Mouse (Mus musculus) liver, embryonic 13.5 days (tissue): ENCODE results near the gene Wdr20. TPM values are rescaled to one million over a fixed set of nuclear protein-coding genes. Genes with fewer than 3 reads are reported as not detected.
"Not testable (repeated sequence)": the region's sequence is repeated elsewhere in the genome, so short reads cannot be mapped to it uniquely, and the experiment has no call there.

ENCODE experiments used
- ATAC-seq: fragments of 200-750 bp; cut with Nextera tagmentation; 2 replicates; pipeline ENCODE4 v1.8.0; 2017; ENCODE audit warnings: low read depth, mild to moderate bottlenecking, moderate number of reproducible peaks, moderate library complexity
- DNase-seq: peaks from one replicate; pipeline ENCODE4 v3.0.0; 2022
- H3K27ac ChIP-seq: fragments of 300-500 bp; sonication (generic); 2 replicates; pipeline ENCODE4 v1.5.1; 2015; ENCODE audit warnings: moderate library complexity, mild to moderate bottlenecking, inconsistent platforms
- H3K27me3 ChIP-seq: fragments of 300-500 bp; sonication (generic); 2 replicates; pipeline ENCODE4 v1.6.1; 2015; ENCODE audit warnings: mild to moderate bottlenecking, inconsistent platforms
- H3K36me3 ChIP-seq: fragments of 300-500 bp; sonication (generic); 2 replicates; pipeline ENCODE4 v1.6.1; 2015; ENCODE audit warnings: mild to moderate bottlenecking, inconsistent platforms
- H3K4me1 ChIP-seq: fragments of 300-500 bp; sonication (generic); replicated peaks from 2 replicates; pipeline ENCODE4 v1.6.1; 2015; ENCODE audit warnings: inconsistent platforms
- H3K4me2 ChIP-seq: fragments of 300-500 bp; sonication (generic); 2 replicates; pipeline ENCODE4 v1.6.1; 2015; ENCODE audit warnings: inconsistent platforms, mild to moderate bottlenecking, moderate library complexity
- H3K4me3 ChIP-seq: fragments of 300-500 bp; sonication (generic); replicated peaks from 2 replicates; pipeline ENCODE4 v1.5.1; 2015; ENCODE audit warnings: mild to moderate bottlenecking, inconsistent platforms
- H3K9ac ChIP-seq: fragments of 300-500 bp; sonication (generic); 2 replicates; pipeline ENCODE4 v1.6.1; 2015; ENCODE audit warnings: mild to moderate bottlenecking, inconsistent platforms
- H3K9me3 ChIP-seq: fragments of 300-500 bp; sonication (generic); replicated peaks from 2 replicates; pipeline ENCODE4 v1.6.1; 2016; ENCODE audit warnings: inconsistent platforms
- WGBS: fragments of 180-500 bp; shearing (Covaris S2); methylation state at CpG from one replicate; pipeline ENCODE4 v1.1.7; 2015; ENCODE audit not compliant: insufficient replicate concordance; 5-methylcytosine and 5-hydroxymethylcytosine counted together
- polyA plus RNA-seq: library from polyadenylated mRNA; unstranded; fragments of >200 nt; fragmentation: Nextera tagmentation; extraction: Ambion mirVana; gene quantifications from 2 replicates; pipeline ENCODE4 v1.2.1, GENCODE M21; 2015

Wdr20 gene
- polyA plus RNA-seq: 9.4 and 10.6 TPM in 2 replicates

- peak within 1 kb of the TSS; percentile 99 for H3K4me3 ChIP-seq
- peak within 1 kb of the TSS; percentile 99 for H3K9ac ChIP-seq
- H3K27me3 ChIP-seq: peaks cover 17% of the 10 kb centered on the region
- peak within 1 kb of the TSS; percentile 94 for H3K4me2 ChIP-seq
- ATAC-seq: peak; percentile 95
- H3K36me3 ChIP-seq: 0 out of 2 replicates have a peak, but pooled peaks cover 7% of the 10 kb centered on the region
- WGBS: under 1% methylated on average over 69 of the region's 69 CpGs
- DNase-seq: peak; percentile 97
- H3K27ac ChIP-seq: peak within 1 kb of the TSS; percentile 88
- no peaks in the 10 kb centered on the region for H3K9me3 ChIP-seq
- H3K4me1 ChIP-seq: peaks cover 30% of the 10 kb centered on the region
These were observed at the start of gene Wdr20 for GRCm38 (mm10) chr12:110737170-110738157. Wdr20 (plus strand) TSS chr12:110737944.

- ATAC-seq, H3K4me2 ChIP-seq, H3K27ac ChIP-seq, DNase-seq, H3K4me3 ChIP-seq, H3K9ac ChIP-seq, H3K9me3 ChIP-seq, H3K27me3 ChIP-seq: not testable (repeated sequence)
- Histone ChIP-seq H3K36me3 (peaks cover 68% of the 10 kb centered on the region), H3K4me1 (peaks cover 28% of the 10 kb centered on the region)
- WGBS: 79% methylated on average over 3 of the region's 3 CpGs
These were observed 48.8 kb upstream of the Wdr20 start for GRCm38 (mm10) chr12:110688921-110689320.

- no peak overlapping the region for H3K27ac ChIP-seq
- H3K27me3 ChIP-seq: no peaks in the 10 kb centered on the region
- H3K4me3 ChIP-seq: no peak overlapping the region
- H3K36me3 ChIP-seq: peaks cover 77% of the 10 kb centered on the region
- 79% methylated on average over 6 of the region's 6 CpGs for WGBS
- peaks cover 28% of the 10 kb centered on the region for H3K4me1 ChIP-seq
- no peak overlapping the region for H3K4me2 ChIP-seq
- H3K9ac ChIP-seq: no peak overlapping the region
- no peak for DNase-seq
- peak; percentile 24; the same call in 1 of the 2 replicates for ATAC-seq
- H3K9me3 ChIP-seq: no peaks in the 10 kb centered on the region
These were observed 47.7 kb upstream of the Wdr20 start for GRCm38 (mm10) chr12:110689919-110690643.

GRCm38 (mm10) chr12:110693378-110693777, 44.4 kb upstream of the Wdr20 start:
- H3K27me3 ChIP-seq, DNase-seq, ATAC-seq, H3K27ac ChIP-seq, H3K9me3 ChIP-seq: not testable (repeated sequence)
- peak overlapping the region; percentile 41 for H3K4me2 ChIP-seq
- 78% methylated on average over 5 of the region's 5 CpGs for WGBS
- H3K4me1 ChIP-seq: peaks cover 42% of the 10 kb centered on the region
- H3K4me3 ChIP-seq: peak overlapping the region; percentile 22; the same call in 1 of the 2 replicates
- peaks cover 58% of the 10 kb centered on the region for H3K36me3 ChIP-seq
- H3K9ac ChIP-seq: 0 out of 2 replicates have a peak overlapping the region, but pooled peaks have one; percentile 22

GRCm38 (mm10) chr12:110695676-110696171, 42.0 kb upstream of the Wdr20 start:
- H3K27me3 ChIP-seq: no peaks in the 10 kb centered on the region
- H3K4me1 ChIP-seq: peaks cover 66% of the 10 kb centered on the region
- peaks cover 35% of the 10 kb centered on the region for H3K36me3 ChIP-seq
- DNase-seq (no peak), ATAC-seq (peak; percentile 35)
- under 1% methylated on average over 55 of the region's 55 CpGs for WGBS
- peak overlapping the region; percentile 81 for H3K4me2 ChIP-seq
- peak overlapping the region; percentile 100 for H3K9ac ChIP-seq
- no peaks in the 10 kb centered on the region for H3K9me3 ChIP-seq
- peak overlapping the region; percentile 97 for H3K27ac ChIP-seq
- peak overlapping the region; percentile 100 for H3K4me3 ChIP-seq

- no peaks in the 10 kb centered on the region for H3K9me3 ChIP-seq
- H3K36me3 ChIP-seq: peaks cover 32% of the 10 kb centered on the region
- H3K9ac ChIP-seq: peak overlapping the region; percentile 100
- H3K4me1 ChIP-seq: peaks cover 72% of the 10 kb centered on the region
- H3K27me3 ChIP-seq: no peaks in the 10 kb centered on the region
- DNase-seq (peak; percentile 96), ATAC-seq (peak; percentile 86)
- WGBS: under 1% methylated on average over 89 of the region's 89 CpGs
- H3K27ac ChIP-seq: peak overlapping the region; percentile 97
- peak overlapping the region; percentile 100 for H3K4me3 ChIP-seq
- H3K4me2 ChIP-seq: peak overlapping the region; percentile 89
These were observed 41.4 kb upstream of the Wdr20 start for GRCm38 (mm10) chr12:110696173-110696974.

GRCm38 (mm10) chr12:110696975-110697400, 40.8 kb upstream of the Wdr20 start:
- H3K9me3 ChIP-seq: no peaks in the 10 kb centered on the region
- peak overlapping the region; percentile 91 for H3K9ac ChIP-seq
- H3K4me2 ChIP-seq: peak overlapping the region; percentile 89
- H3K4me3 ChIP-seq: peak overlapping the region; percentile 80
- peaks cover 74% of the 10 kb centered on the region for H3K4me1 ChIP-seq
- peak overlapping the region; percentile 94 for H3K27ac ChIP-seq
- DNase-seq (no peak), ATAC-seq (no peak)
- 23% methylated on average over 9 of the region's 9 CpGs for WGBS
- no peaks in the 10 kb centered on the region for H3K27me3 ChIP-seq
- peaks cover 26% of the 10 kb centered on the region for H3K36me3 ChIP-seq

- peak overlapping the region; percentile 94 for H3K27ac ChIP-seq
- H3K36me3 ChIP-seq: peaks cover 23% of the 10 kb centered on the region
- WGBS: 23% methylated on average over 5 of the region's 5 CpGs
- H3K4me1 ChIP-seq: peaks cover 78% of the 10 kb centered on the region
- ATAC-seq (no peak), DNase-seq (no peak)
- no peaks in the 10 kb centered on the region for H3K9me3 ChIP-seq
- no peak overlapping the region for H3K4me3 ChIP-seq
- no peaks in the 10 kb centered on the region for H3K27me3 ChIP-seq
- peak overlapping the region; percentile 89 for H3K4me2 ChIP-seq
- H3K9ac ChIP-seq: peak overlapping the region; percentile 91
These were observed 40.3 kb upstream of the Wdr20 start for GRCm38 (mm10) chr12:110697457-110697856.

GRCm38 (mm10) chr12:110698080-110698479, 39.7 kb upstream of the Wdr20 start:
- H3K27ac ChIP-seq: peak overlapping the region; percentile 94
- peaks cover 17% of the 10 kb centered on the region for H3K36me3 ChIP-seq
- peak overlapping the region; percentile 91 for H3K9ac ChIP-seq
- no peak for ATAC-seq
- no peaks in the 10 kb centered on the region for H3K9me3 ChIP-seq
- no peak overlapping the region for H3K4me3 ChIP-seq
- 49% methylated on average over 1 of the region's 1 CpGs for WGBS
- H3K27me3 ChIP-seq: no peaks in the 10 kb centered on the region
- H3K4me1 ChIP-seq: peaks cover 78% of the 10 kb centered on the region
- DNase-seq: no peak
- H3K4me2 ChIP-seq: peak overlapping the region; percentile 89

- ATAC-seq: peak; percentile 13; the same call in 1 of the 2 replicates
- Histone ChIP-seq H3K4me3 (peak overlapping the region; percentile 30), H3K9me3 (no peaks in the 10 kb centered on the region), H3K4me1 (peaks cover 74% of the 10 kb centered on the region), H3K27me3 (no peaks in the 10 kb centered on the region), H3K9ac (peak overlapping the region; percentile 91), H3K4me2 (peak overlapping the region; percentile 89), H3K36me3 (peaks cover 12% of the 10 kb centered on the region), H3K27ac (peak overlapping the region; percentile 94)
- 10% methylated on average over 15 of the region's 15 CpGs for WGBS
- peak; percentile 50 for DNase-seq
These were observed 39.1 kb upstream of the Wdr20 start for GRCm38 (mm10) chr12:110698523-110699170.
